Mouse (Mus musculus) G1E (cell line): ENCODE measurements around the gene 4930451I11Rik.

Source experiments
- CTCF ChIP-seq: IDR thresholded peaks from 2 replicates; pipeline ENCODE4 v1.5.1; 2012; ENCODE audit warnings: low read depth, low read length, inconsistent platforms, mixed read lengths
- GATA1 ChIP-seq: IDR thresholded peaks from 2 replicates; pipeline ENCODE4 v1.6.1; 2012; ENCODE audit warnings: borderline replicate concordance, low read length, inconsistent platforms, mixed read lengths
- GATA2 ChIP-seq: IDR thresholded peaks from 2 replicates; pipeline ENCODE4 v1.6.1; 2012; ENCODE audit warnings: low read depth, low read length, inconsistent platforms, borderline replicate concordance
- POLR2AphosphoS5 ChIP-seq: IDR thresholded peaks from 2 replicates; pipeline ENCODE4 v1.6.1; 2012; ENCODE audit warnings: low read depth, low read length, inconsistent platforms; ENCODE audit not compliant: insufficient replicate concordance
- TAL1 ChIP-seq: conservative IDR thresholded peaks from 2 replicates; pipeline ENCODE4 v1.6.1; 2012; ENCODE audit warnings: low read depth, low read length, inconsistent platforms, mixed read lengths

DNA sequence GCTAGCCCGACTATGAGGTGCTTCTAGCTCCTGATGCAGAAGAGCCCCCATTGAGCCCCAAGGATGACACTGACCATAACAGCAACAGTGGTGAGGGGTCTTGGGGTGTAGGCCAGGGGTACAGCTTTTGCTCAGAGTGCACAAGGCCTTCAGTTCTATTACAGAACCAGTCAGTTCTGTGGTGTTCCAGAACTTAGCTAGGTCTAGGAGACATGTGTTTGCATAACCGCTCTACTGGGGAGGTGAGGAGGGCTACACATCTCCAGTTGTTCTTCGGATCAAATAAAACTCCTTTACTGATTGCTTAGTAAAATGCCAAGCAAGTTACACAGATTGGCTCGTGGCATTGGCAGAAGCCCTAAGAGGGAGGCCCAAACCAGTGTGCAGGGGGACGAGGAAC, at the start of gene 4930451I11Rik:
- no peak for TF ChIP-seq TAL1
- TF ChIP-seq GATA1: no peak
- TF ChIP-seq CTCF: no peak
- no peak for TF ChIP-seq POLR2AphosphoS5
- TF ChIP-seq GATA2: no peak
